Mouse (Mus musculus) heart, embryonic 15.5 days (tissue): ENCODE measurements around the gene Pum1. TPM values are rescaled to one million over a fixed set of nuclear protein-coding genes. Genes with fewer than 3 reads are reported as not detected.

Experiments
- ATAC-seq: fragments of 200-750 bp; cut with Nextera tagmentation; replicated peaks from 2 replicates; pipeline ENCODE4 v1.8.0; 2017; ENCODE audit warnings: low read depth, moderate TSS enrichment; ENCODE audit not compliant: insufficient number of reproducible peaks, insufficient read depth, low FRiP score
- H3K27ac ChIP-seq: fragments of 300-500 bp; sonication (generic); 2 replicates; pipeline ENCODE4 v1.5.1; 2015; ENCODE audit warnings: mild to moderate bottlenecking, inconsistent platforms
- H3K27me3 ChIP-seq: fragments of 300-500 bp; sonication (generic); 2 replicates; pipeline ENCODE4 v1.6.1; 2015; ENCODE audit warnings: inconsistent platforms
- H3K36me3 ChIP-seq: fragments of 300-500 bp; sonication (generic); 2 replicates; pipeline ENCODE4 v1.6.1; 2015; ENCODE audit warnings: mild to moderate bottlenecking, inconsistent platforms
- H3K4me1 ChIP-seq: fragments of 300-500 bp; sonication (generic); replicated peaks from 2 replicates; pipeline ENCODE4 v1.6.1; 2015; ENCODE audit warnings: inconsistent platforms
- H3K4me2 ChIP-seq: fragments of 300-500 bp; sonication (generic); 2 replicates; pipeline ENCODE4 v1.6.1; 2015; ENCODE audit warnings: inconsistent platforms, mild to moderate bottlenecking, moderate library complexity
- H3K4me3 ChIP-seq: fragments of 300-500 bp; sonication (generic); 2 replicates; pipeline ENCODE4 v1.5.1; 2015; ENCODE audit warnings: mild to moderate bottlenecking, inconsistent platforms
- H3K9ac ChIP-seq: fragments of 300-500 bp; sonication (generic); 2 replicates; pipeline ENCODE4 v1.6.1; 2015; ENCODE audit warnings: mild to moderate bottlenecking, inconsistent platforms
- H3K9me3 ChIP-seq: fragments of 300-500 bp; sonication (generic); replicated peaks from 2 replicates; pipeline ENCODE4 v1.6.1; 2016; ENCODE audit warnings: inconsistent platforms
- WGBS: fragments of 180-500 bp; shearing (Covaris S2); methylation state at CpG from one replicate; pipeline ENCODE4 v1.1.7; 2015; ENCODE audit warnings: mixed read lengths; 5-methylcytosine and 5-hydroxymethylcytosine counted together
- polyA plus RNA-seq: library from polyadenylated mRNA; unstranded; fragments of >200 nt; fragmentation: Nextera tagmentation; extraction: Ambion mirVana; gene quantifications from 2 replicates; pipeline ENCODE4 v1.2.1, GENCODE M21; 2015

Gene Pum1
- polyA plus RNA-seq, 1 experiment from 2014 or later = 46.8 TPM

GRCm38 (mm10) chr4:130820594-130821255, 157.6 kb downstream of the Pum1 start:
- no peak for ATAC-seq
- Histone ChIP-seq H3K4me3 (no peak overlapping the region), H3K4me1 (0 out of 2 replicates have a peak, but pooled peaks cover 4% of the 10 kb centered on the region), H3K9ac (no peak overlapping the region), H3K27ac (peak overlapping the region; percentile 67), H3K4me2 (no peak overlapping the region), H3K9me3 (no peaks in the 10 kb centered on the region), H3K27me3 (no peaks in the 10 kb centered on the region), H3K36me3 (0 out of 2 replicates have a peak, but pooled peaks cover 8% of the 10 kb centered on the region)
- 70% methylated on average over 7 of the region's 7 CpGs for WGBS

GRCm38 (mm10) chr4:130828851-130829673, 165.9 kb downstream of the Pum1 start:
- Histone ChIP-seq H3K4me1 (peaks cover 13% of the 10 kb centered on the region), H3K36me3 (no peaks in the 10 kb centered on the region), H3K4me3 (no peak overlapping the region), H3K9ac (no peak overlapping the region), H3K27ac (0 out of 2 replicates have a peak overlapping the region, but pooled peaks have one; percentile 24), H3K4me2 (no peak overlapping the region), H3K9me3 (no peaks in the 10 kb centered on the region), H3K27me3 (no peaks in the 10 kb centered on the region)
- WGBS = 17% methylated on average over 18 of the region's 18 CpGs
- peak; percentile 41; the same call in 1 of the 2 replicates for ATAC-seq

Other genes with a start within 250 kb of the Pum1 start
- gene Nkain1, start 89.1 kb upstream of the Pum1 start, polyA plus RNA-seq = 0.44 and 0.65 TPM in 2 replicates
- gene Sdc3, start 129.2 kb downstream of the Pum1 start, polyA plus RNA-seq = 18.4 and 28.4 TPM in 2 replicates
- 27.4 and 55.0 TPM in 2 replicates for gene Laptm5, start 249.8 kb downstream of the Pum1 start, polyA plus RNA-seq